Mouse (Mus musculus) cerebellum, adult 2 months (tissue): ENCODE data around the gene Jup. TPM values are rescaled to one million over a fixed set of nuclear protein-coding genes. Genes with fewer than 3 reads are reported as not detected.

Source experiments
- DNase-seq, 2 experiments: peaks; one replicate each; pipeline ENCODE4 v3.0.0; 2021
- H3K27ac ChIP-seq: fragments of 200-500 bp; 2 replicates; pipeline ENCODE4 v1.5.1; 2012; ENCODE audit warnings: low read length, control low read depth, inconsistent platforms; ENCODE audit not compliant: insufficient read depth
- H3K27me3 ChIP-seq: fragments of 200-500 bp; 2 replicates; pipeline ENCODE4 v1.6.1; 2012; ENCODE audit warnings: inconsistent platforms, mild to moderate bottlenecking, low read length, moderate library complexity; ENCODE audit not compliant: control insufficient read depth, insufficient read depth
- H3K4me1 ChIP-seq: fragments of 200-500 bp; 2 replicates; pipeline ENCODE4 v1.6.1; 2011; ENCODE audit warnings: low read length; ENCODE audit not compliant: control insufficient read depth, insufficient read depth
- H3K4me3 ChIP-seq: fragments of 200-500 bp; replicated peaks from 2 replicates; pipeline ENCODE3; 2011; ENCODE audit warnings: mild to moderate bottlenecking, low read depth, low read length, control low read depth; ENCODE audit not compliant: insufficient read depth
- CTCF ChIP-seq: fragments of 200-500 bp; IDR thresholded peaks from 2 replicates; pipeline ENCODE4 v1.5.1; 2011; ENCODE audit warnings: low read depth, mild to moderate bottlenecking, control low read depth, low read length, moderate library complexity, borderline replicate concordance; ENCODE audit not compliant: insufficient read depth
- POLR2A ChIP-seq: fragments of 200-500 bp; IDR thresholded peaks from 2 replicates; pipeline ENCODE4 v1.6.1; 2011; ENCODE audit warnings: low read length, control low read depth, borderline replicate concordance; ENCODE audit not compliant: insufficient read depth
- WGBS: fragments of 180-500 bp; shearing (Covaris S2); methylation state at CpG from one replicate; pipeline ENCODE4 v1.1.7; 2018; 5-methylcytosine and 5-hydroxymethylcytosine counted together
- polyA plus RNA-seq: library from polyadenylated mRNA; depleted of rRNA; stranded (reverse); fragments of >200 nt; gene quantifications from 2 replicates; pipeline ENCODE4 v1.2.3, GENCODE M21; 2012

Gene Jup
- polyA plus RNA-seq, 1 experiment = 127 TPM

DNA sequence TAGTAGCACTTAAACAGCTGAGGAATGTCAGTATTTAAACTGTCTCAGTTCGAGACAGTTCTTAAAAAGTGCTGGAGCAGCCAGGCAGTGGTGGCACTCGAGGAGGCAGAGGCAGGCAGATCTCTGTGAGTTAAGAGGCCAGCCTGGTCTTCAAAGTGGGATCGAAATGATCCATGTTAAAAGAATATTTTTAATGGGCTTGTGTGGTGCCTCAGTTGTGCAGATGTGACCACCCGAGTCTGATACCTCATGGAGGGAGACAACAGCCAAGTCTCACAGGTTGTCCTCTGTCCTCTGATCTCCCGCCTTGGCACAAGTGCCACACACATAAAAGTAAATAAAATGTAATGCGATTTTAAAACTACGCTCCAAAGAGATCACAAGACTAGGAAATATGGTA is 954 bp upstream of the Jup start:
- WGBS = 93% methylated on average over 7 of the region's 7 CpGs
- TF ChIP-seq POLR2A (no peak), CTCF (no peak)
- Histone ChIP-seq H3K4me3 (no peak overlapping the region), H3K4me1 (peaks cover 13% of the 10 kb centered on the region), H3K27me3 (no peaks in the 10 kb centered on the region), H3K27ac (no peak overlapping the region)
- no peak for DNase-seq

DNA sequence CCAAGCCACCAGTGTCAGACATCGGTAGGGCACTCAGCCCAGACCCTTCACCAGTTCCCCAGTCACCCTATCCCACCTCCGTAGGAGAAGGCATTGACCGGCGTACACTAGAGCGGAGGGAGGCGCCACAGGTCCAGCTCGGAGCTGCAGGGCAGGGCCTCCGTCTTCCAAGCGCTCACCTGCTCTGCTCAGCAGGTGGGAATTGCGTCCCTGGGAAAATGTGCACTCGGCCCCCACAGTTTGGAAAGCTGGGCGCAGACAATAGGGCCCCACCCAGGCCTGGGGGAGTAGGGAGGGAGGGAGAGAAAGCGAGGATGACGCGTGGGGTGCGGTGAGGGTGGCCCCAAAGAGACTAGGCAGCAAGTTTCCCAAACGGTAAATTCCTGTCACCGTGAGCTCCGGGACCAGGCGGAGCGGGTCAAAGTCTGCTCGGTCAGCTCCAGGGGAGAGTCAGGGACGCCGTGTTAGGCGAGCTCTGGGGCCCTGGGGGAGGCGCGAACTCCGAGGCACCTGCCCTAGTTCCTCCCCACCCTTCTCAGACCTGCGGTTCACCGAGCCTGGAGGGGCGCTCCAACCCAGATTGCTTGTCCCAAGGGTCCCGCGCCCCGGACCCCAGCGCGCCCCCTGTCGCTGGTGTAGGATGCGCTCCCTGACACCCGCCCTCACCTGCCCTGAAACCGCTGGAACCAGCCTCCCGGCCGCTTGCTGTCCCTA is 520 bp downstream of the Jup start:
- Histone ChIP-seq H3K4me3 (peak overlapping the region; percentile 83), H3K27ac (peak overlapping the region; percentile 82), H3K27me3 (no peaks in the 10 kb centered on the region), H3K4me1 (peaks cover 24% of the 10 kb centered on the region)
- TF ChIP-seq POLR2A (0 out of 2 replicates have a peak, but pooled peaks have one; percentile 22), CTCF (no peak)
- DNase-seq = peak; percentile 80 to 85
- WGBS = under 1% methylated on average over 42 of the region's 42 CpGs

DNA sequence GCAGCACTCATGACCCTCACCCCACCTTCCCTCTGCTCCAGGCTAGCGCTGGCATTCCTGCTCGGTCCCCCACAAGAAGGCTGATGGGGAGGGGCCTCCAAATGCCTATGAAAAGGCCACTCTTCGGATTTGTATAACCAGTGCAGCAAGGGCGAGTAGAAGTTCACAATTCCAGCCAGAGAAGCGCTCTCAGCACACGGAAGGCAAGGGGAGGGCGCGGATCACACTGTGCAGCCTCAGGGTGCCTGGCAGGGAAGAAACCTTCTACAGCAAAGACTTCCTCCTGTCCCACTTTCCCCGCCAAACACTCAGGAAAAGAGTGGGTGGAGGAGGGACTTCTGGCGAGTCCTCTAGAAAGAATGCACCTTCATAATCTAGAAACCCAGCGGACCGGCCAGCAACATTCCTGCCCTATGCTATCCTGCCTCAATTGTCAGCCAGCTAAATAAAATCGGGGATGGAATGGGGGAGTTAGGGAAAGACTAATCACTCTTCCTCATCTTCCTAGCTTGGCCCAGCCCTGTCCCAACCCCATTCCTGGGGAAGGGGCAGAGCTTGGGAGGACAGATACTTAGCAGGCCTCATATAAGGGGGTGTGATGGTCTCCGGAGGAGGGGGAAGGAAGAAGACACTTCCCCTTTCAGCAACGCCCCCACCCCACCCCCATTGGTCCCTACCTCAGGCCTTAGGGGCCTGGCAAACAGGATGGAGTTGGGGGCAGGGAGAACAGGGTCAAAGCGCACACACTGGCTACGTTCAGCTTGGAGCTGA is 1.5 kb downstream of the Jup start:
- TF ChIP-seq POLR2A (no peak; the same call in 1 of the 2 replicates), CTCF (no peak)
- peaks cover 28% of the 10 kb centered on the region for H3K4me1 ChIP-seq
- H3K27me3 ChIP-seq = no peaks in the 10 kb centered on the region
- WGBS = 4% methylated on average over 17 of the region's 17 CpGs
- peak; percentile 80 to 86 for DNase-seq
- peak overlapping the region; percentile 82 for H3K27ac ChIP-seq
- H3K4me3 ChIP-seq = peak overlapping the region; percentile 83

DNA sequence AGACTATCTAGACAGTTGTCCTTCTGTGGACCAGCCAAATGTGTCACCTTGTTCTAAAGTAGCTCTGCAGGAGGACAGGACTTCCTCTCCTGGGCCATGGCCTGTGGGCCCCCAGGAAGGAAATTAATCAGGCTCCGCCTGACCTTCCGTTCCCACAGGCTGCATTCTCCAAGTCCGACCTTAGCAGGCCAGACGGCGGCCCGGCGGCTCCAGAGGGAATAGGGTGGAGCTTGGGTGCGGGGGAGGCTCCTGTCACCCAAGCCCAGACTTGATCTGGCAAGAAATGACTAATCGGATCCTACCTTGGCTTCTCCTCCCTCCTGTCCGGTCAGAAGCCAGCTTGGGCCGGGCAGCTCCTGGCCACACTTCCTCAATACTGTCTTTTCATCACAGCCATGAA is 2.4 kb downstream of the Jup start:
- H3K27me3 ChIP-seq = no peaks in the 10 kb centered on the region
- peak; percentile 85 to 94 for DNase-seq
- TF ChIP-seq POLR2A = 0 out of 2 replicates have a peak, but pooled peaks have one; percentile 21
- no peak for TF ChIP-seq CTCF
- H3K27ac ChIP-seq = peak overlapping the region; percentile 82
- H3K4me3 ChIP-seq = peak overlapping the region; percentile 83
- H3K4me1 ChIP-seq = peaks cover 36% of the 10 kb centered on the region
- WGBS = 9% methylated on average over 11 of the region's 11 CpGs

DNA sequence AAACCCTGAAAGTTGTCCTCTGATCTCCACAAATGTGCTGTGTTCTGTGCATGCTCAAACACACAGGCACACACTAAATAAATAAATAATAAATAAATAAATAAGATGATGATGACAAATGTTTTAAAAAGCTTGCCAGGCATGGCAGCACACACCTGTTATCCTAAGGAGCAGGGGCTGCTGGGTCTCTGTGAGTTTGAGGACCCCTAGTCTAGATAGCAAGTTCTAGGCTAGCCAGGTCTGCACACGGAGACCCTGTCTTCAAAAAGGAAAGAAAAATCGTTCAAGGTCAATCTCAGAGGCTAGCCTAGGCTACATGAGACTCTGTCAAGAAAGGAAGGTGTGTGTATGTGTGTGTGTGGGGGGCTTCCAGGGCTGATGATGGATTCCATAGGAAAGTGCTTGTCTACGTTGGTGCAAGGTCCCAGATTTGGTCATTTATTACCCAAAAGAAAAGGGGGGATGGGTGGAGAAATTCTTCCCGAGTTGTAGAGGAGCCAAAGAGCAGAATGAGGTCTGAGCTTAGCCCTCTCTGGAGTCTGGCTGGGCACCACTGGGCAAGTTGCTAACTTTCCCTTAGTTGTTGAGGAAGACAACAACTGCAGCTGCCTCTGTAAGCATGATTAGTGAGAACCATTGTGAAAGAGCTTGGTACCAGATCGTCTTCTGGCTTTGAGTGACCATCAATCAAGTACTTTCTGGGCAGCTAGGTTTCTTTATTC is 3.0 kb downstream of the Jup start:
- DNase-seq = no peak
- Histone ChIP-seq H3K27ac (peak overlapping the region; percentile 82), H3K4me1 (peaks cover 42% of the 10 kb centered on the region), H3K4me3 (peak overlapping the region; percentile 83), H3K27me3 (no peaks in the 10 kb centered on the region)
- TF ChIP-seq POLR2A = no peak
- no peak for TF ChIP-seq CTCF
- 49% methylated on average over 5 of the region's 5 CpGs for WGBS

DNA sequence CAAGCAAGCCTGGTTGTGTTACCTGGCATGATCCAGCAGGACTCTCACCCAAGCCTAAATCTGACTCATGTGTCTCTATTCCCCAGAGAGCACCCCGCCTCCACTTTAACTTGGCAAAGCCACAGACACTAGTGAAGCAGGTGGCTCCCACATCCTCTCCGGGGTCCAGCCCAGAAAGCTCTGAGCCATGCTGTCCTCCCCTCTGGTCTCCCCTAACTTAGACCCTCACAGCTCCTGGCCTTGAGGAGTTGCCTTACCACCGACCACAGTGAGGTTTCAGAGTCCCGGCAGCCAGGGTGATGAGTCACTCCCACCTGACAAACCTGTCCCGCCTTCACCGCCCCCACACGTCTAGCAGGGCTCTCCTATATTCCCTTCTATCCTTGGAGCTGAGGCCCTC is 3.8 kb downstream of the Jup start:
- Histone ChIP-seq H3K4me3 (peak overlapping the region; percentile 28), H3K27ac (peak overlapping the region; percentile 31; the same call in 1 of the 2 replicates), H3K4me1 (peaks cover 46% of the 10 kb centered on the region), H3K27me3 (no peaks in the 10 kb centered on the region)
- WGBS = 24% methylated on average over 7 of the region's 7 CpGs
- TF ChIP-seq CTCF (no peak), POLR2A (no peak)
- peak; percentile 62 to 72 for DNase-seq

DNA sequence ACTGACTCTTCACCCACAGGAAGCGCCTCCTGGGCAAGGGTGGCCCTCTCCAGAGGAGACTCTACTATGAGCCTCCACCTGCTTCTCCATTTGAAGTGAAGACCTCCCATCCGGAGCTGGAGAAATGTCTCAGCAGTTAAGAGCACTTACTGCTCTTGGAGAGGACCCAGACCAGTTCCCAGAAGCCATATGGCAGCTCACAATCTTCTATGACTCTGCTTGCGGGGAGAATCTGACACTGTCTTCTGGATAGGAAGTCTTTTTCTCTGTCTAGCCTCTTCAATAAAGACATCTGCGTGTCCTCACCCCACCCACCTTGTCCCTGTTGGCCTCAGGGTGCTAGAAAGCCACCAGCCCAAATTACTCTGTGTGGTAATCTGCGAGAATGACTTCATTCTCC is 4.6 kb downstream of the Jup start:
- WGBS = 36% methylated on average over 5 of the region's 5 CpGs
- TF ChIP-seq CTCF (no peak), POLR2A (no peak)
- H3K27ac ChIP-seq = peak overlapping the region; percentile 31; the same call in 1 of the 2 replicates

More for the DNA sequence above, 4.6 kb downstream of the Jup start:
- Histone ChIP-seq H3K27me3 (no peaks in the 10 kb centered on the region), H3K4me3 (no peak overlapping the region), H3K4me1 (peaks cover 52% of the 10 kb centered on the region)
- peak in 1 of 2 experiments; percentile 39 for DNase-seq
